Mouse (Mus musculus) midbrain, embryonic 12.5 days (tissue): ENCODE results near the gene Lrrc46. TPM values are rescaled to one million over a fixed set of nuclear protein-coding genes. Genes with fewer than 3 reads are reported as not detected.

Experiments
- ATAC-seq: fragments of 200-750 bp; cut with Nextera tagmentation; 2 replicates; pipeline ENCODE4 v1.8.0; 2017; ENCODE audit warnings: low read depth, moderate TSS enrichment, moderate library complexity; ENCODE audit not compliant: low FRiP score
- H3K27ac ChIP-seq: fragments of 300-500 bp; sonication (generic); replicated peaks from 2 replicates; pipeline ENCODE4 v1.5.1; 2016; ENCODE audit warnings: mild to moderate bottlenecking
- H3K27me3 ChIP-seq: fragments of 300-500 bp; sonication (generic); 2 replicates; pipeline ENCODE4 v1.6.1; 2016; ENCODE audit warnings: mild to moderate bottlenecking
- H3K36me3 ChIP-seq: fragments of 300-500 bp; sonication (generic); 2 replicates; pipeline ENCODE4 v1.6.1; 2016
- H3K4me1 ChIP-seq: fragments of 300-500 bp; sonication (generic); 2 replicates; pipeline ENCODE4 v1.6.1; 2016
- H3K4me2 ChIP-seq: fragments of 300-500 bp; sonication (generic); replicated peaks from 2 replicates; pipeline ENCODE4 v1.6.1; 2016; ENCODE audit warnings: mild to moderate bottlenecking, moderate library complexity
- H3K4me3 ChIP-seq: fragments of 300-500 bp; sonication (generic); 2 replicates; pipeline ENCODE4 v1.5.1; 2016; ENCODE audit warnings: mild to moderate bottlenecking
- H3K9ac ChIP-seq: fragments of 300-500 bp; sonication (generic); replicated peaks from 2 replicates; pipeline ENCODE4 v1.6.1; 2016; ENCODE audit warnings: mild to moderate bottlenecking, moderate library complexity
- H3K9me3 ChIP-seq: fragments of 300-500 bp; sonication (generic); 2 replicates; pipeline ENCODE4 v1.6.1; 2016; ENCODE audit warnings: mild to moderate bottlenecking
- WGBS: fragments of 180-500 bp; shearing (Covaris S2); methylation state at CpG from one replicate; pipeline ENCODE4 v1.1.7; 2016; 5-methylcytosine and 5-hydroxymethylcytosine counted together
- polyA plus RNA-seq: library from polyadenylated mRNA; unstranded; fragments of >200 nt; fragmentation: Nextera tagmentation; extraction: Ambion mirVana; gene quantifications from 2 replicates; pipeline ENCODE4 v1.2.1, GENCODE M21; 2016

The Lrrc46 gene
- polyA plus RNA-seq, 1 experiment from 2014 or later: 2.4 TPM

GRCm38 (mm10) chr11:97024977-97025376 lies 16.2 kb downstream of the Lrrc46 start:
- Histone ChIP-seq H3K36me3 (no peaks in the 10 kb centered on the region), H3K27ac (no peak overlapping the region), H3K4me1 (peaks cover 30% of the 10 kb centered on the region), H3K9me3 (no peaks in the 10 kb centered on the region), H3K4me3 (no peak overlapping the region), H3K9ac (no peak overlapping the region), H3K4me2 (0 out of 2 replicates have a peak overlapping the region, but pooled peaks have one; percentile 52), H3K27me3 (peaks cover 59% of the 10 kb centered on the region)
- WGBS: 12% methylated on average over 10 of the region's 10 CpGs
- no peak for ATAC-seq

- Histone ChIP-seq H3K36me3 (no peaks in the 10 kb centered on the region), H3K9me3 (no peaks in the 10 kb centered on the region), H3K27ac (no peak overlapping the region), H3K9ac (peak overlapping the region; percentile 54), H3K27me3 (peaks cover 89% of the 10 kb centered on the region), H3K4me2 (peak overlapping the region; percentile 65), H3K4me1 (peaks cover 40% of the 10 kb centered on the region), H3K4me3 (peak overlapping the region; percentile 46)
- WGBS: under 1% methylated on average over 50 of the region's 50 CpGs
- ATAC-seq: peak; percentile 53
These were observed 19.2 kb downstream of the Lrrc46 start for GRCm38 (mm10) chr11:97021873-97022484.

GRCm38 (mm10) chr11:97021121-97021765 lies 20.0 kb downstream of the Lrrc46 start:
- Histone ChIP-seq H3K27me3 (peaks cover 96% of the 10 kb centered on the region), H3K4me2 (peak overlapping the region; percentile 65), H3K4me3 (peak overlapping the region; percentile 46), H3K4me1 (peaks cover 40% of the 10 kb centered on the region), H3K36me3 (no peaks in the 10 kb centered on the region), H3K27ac (no peak overlapping the region), H3K9me3 (no peaks in the 10 kb centered on the region), H3K9ac (no peak overlapping the region)
- ATAC-seq: no peak
- 2% methylated on average over 25 of the region's 27 CpGs for WGBS

- no peaks in the 10 kb centered on the region for H3K36me3 ChIP-seq
- no peak overlapping the region for H3K4me3 ChIP-seq
- H3K27me3 ChIP-seq: peaks cover 97% of the 10 kb centered on the region
- H3K9me3 ChIP-seq: no peaks in the 10 kb centered on the region
- WGBS: 4% methylated on average over 13 of the region's 13 CpGs
- H3K4me1 ChIP-seq: peaks cover 28% of the 10 kb centered on the region
- no peak for ATAC-seq
- no peak overlapping the region for H3K9ac ChIP-seq
- H3K4me2 ChIP-seq: no peak overlapping the region
- no peak overlapping the region for H3K27ac ChIP-seq
These were observed 21.9 kb downstream of the Lrrc46 start for GRCm38 (mm10) chr11:97019345-97019708.

- Histone ChIP-seq H3K4me2 (peak overlapping the region; percentile 43), H3K4me3 (peak overlapping the region; percentile 34), H3K36me3 (no peaks in the 10 kb centered on the region), H3K27me3 (peaks cover 97% of the 10 kb centered on the region), H3K9ac (peak overlapping the region; percentile 34; the same call in 1 of the 2 replicates), H3K4me1 (peaks cover 28% of the 10 kb centered on the region), H3K27ac (no peak overlapping the region), H3K9me3 (no peaks in the 10 kb centered on the region)
- under 1% methylated on average over 59 of the region's 68 CpGs for WGBS
- no peak for ATAC-seq
These were observed 22.4 kb downstream of the Lrrc46 start for GRCm38 (mm10) chr11:97018583-97019344.

- Histone ChIP-seq H3K4me1 (peaks cover 28% of the 10 kb centered on the region), H3K27ac (no peak overlapping the region), H3K4me2 (peak overlapping the region; percentile 43; the same call in 1 of the 2 replicates), H3K36me3 (no peaks in the 10 kb centered on the region), H3K9ac (peak overlapping the region; percentile 34; the same call in 1 of the 2 replicates), H3K9me3 (no peaks in the 10 kb centered on the region), H3K27me3 (peaks cover 97% of the 10 kb centered on the region), H3K4me3 (peak overlapping the region; percentile 34)
- WGBS: 1% methylated on average over 36 of the region's 36 CpGs
- no peak for ATAC-seq
These were observed 23.3 kb downstream of the Lrrc46 start for GRCm38 (mm10) chr11:97017696-97018582.

- peaks cover 87% of the 10 kb centered on the region for H3K27me3 ChIP-seq
- H3K9ac ChIP-seq: no peak within 1 kb of the TSS
These were observed 28.0 kb downstream of the Lrrc46 start, which contains the start of gene Sp6 for GRCm38 (mm10) chr11:97013121-97013670. Gene Sp6 (plus strand): TSS chr11:97013394.

GRCm38 (mm10) chr11:97009198-97009790 lies 31.9 kb downstream of the Lrrc46 start:
- Histone ChIP-seq H3K4me2 (no peak overlapping the region), H3K9ac (no peak overlapping the region), H3K36me3 (no peaks in the 10 kb centered on the region), H3K4me1 (0 out of 2 replicates have a peak, but pooled peaks cover 2% of the 10 kb centered on the region), H3K9me3 (no peaks in the 10 kb centered on the region), H3K4me3 (no peak overlapping the region), H3K27ac (no peak overlapping the region), H3K27me3 (peaks cover 63% of the 10 kb centered on the region)
- no peak for ATAC-seq
- 71% methylated on average over 8 of the region's 8 CpGs for WGBS

More at GRCm38 (mm10) chr11:97013121-97013670, 28.0 kb downstream of the Lrrc46 start, which contains the start of gene Sp6:
- ATAC-seq: no peak
- Histone ChIP-seq H3K4me1 (0 out of 2 replicates have a peak, but pooled peaks cover under 1% of the 10 kb centered on the region), H3K36me3 (no peaks in the 10 kb centered on the region), H3K9me3 (no peaks in the 10 kb centered on the region), H3K4me3 (no peak within 1 kb of the TSS), H3K27ac (no peak within 1 kb of the TSS), H3K4me2 (no peak within 1 kb of the TSS)
- WGBS: 20% methylated on average over 7 of the region's 8 CpGs

GRCm38 (mm10) chr11:97007093-97007794 lies 34.0 kb downstream of the Lrrc46 start:
- no peak for ATAC-seq
- H3K27me3 ChIP-seq: peaks cover 60% of the 10 kb centered on the region
- WGBS: 75% methylated on average over 9 of the region's 9 CpGs

GRCm38 (mm10) chr11:97003170-97003569 lies 38.0 kb downstream of the Lrrc46 start:
- H3K36me3 ChIP-seq: no peaks in the 10 kb centered on the region
- no peak overlapping the region for H3K9ac ChIP-seq
- H3K27me3 ChIP-seq: peaks cover 51% of the 10 kb centered on the region
- 36% methylated on average over 5 of the region's 5 CpGs for WGBS
- no peak overlapping the region for H3K4me2 ChIP-seq
- H3K4me1 ChIP-seq: peaks cover 11% of the 10 kb centered on the region; the same call in 1 of the 2 replicates
- no peak overlapping the region for H3K4me3 ChIP-seq
- H3K9me3 ChIP-seq: no peaks in the 10 kb centered on the region
- ATAC-seq: no peak
- no peak overlapping the region for H3K27ac ChIP-seq

More at GRCm38 (mm10) chr11:97007093-97007794, 34.0 kb downstream of the Lrrc46 start:
- Histone ChIP-seq H3K9ac (no peak overlapping the region), H3K4me2 (no peak overlapping the region), H3K36me3 (no peaks in the 10 kb centered on the region), H3K9me3 (no peaks in the 10 kb centered on the region), H3K27ac (no peak overlapping the region), H3K4me1 (0 out of 2 replicates have a peak, but pooled peaks cover 2% of the 10 kb centered on the region), H3K4me3 (no peak overlapping the region)
